Mouse (Mus musculus) midbrain, embryonic 11.5 days (tissue): ENCODE data around the gene Oas1d. TPM values are rescaled to one million over a fixed set of nuclear protein-coding genes. Genes with fewer than 3 reads are reported as not detected.
"Not testable (repeated sequence)": the region's sequence is repeated elsewhere in the genome, so short reads cannot be mapped to it uniquely, and the experiment has no call there.

ENCODE experiments used
- ATAC-seq: fragments of 200-750 bp; cut with Nextera tagmentation; 2 replicates; pipeline ENCODE4 v1.8.0; 2017; ENCODE audit warnings: moderate TSS enrichment, moderate library complexity; ENCODE audit not compliant: low FRiP score
- DNase-seq: peaks from one replicate; pipeline ENCODE4 v3.0.0; 2015; ENCODE audit warnings: low spot score; ENCODE audit errors: missing footprints
- H3K27ac ChIP-seq: fragments of 300-500 bp; sonication (generic); 2 replicates; pipeline ENCODE4 v1.5.1; 2014; ENCODE audit warnings: low read depth, low read length
- H3K27me3 ChIP-seq: fragments of 300-500 bp; sonication (generic); 2 replicates; pipeline ENCODE4 v1.6.1; 2014; ENCODE audit warnings: mild to moderate bottlenecking, low read length, moderate library complexity, mixed read lengths; ENCODE audit not compliant: control insufficient read depth, insufficient read depth
- H3K36me3 ChIP-seq: fragments of 300-500 bp; sonication (generic); 2 replicates; pipeline ENCODE4 v1.6.1; 2014; ENCODE audit warnings: mild to moderate bottlenecking, low read length, moderate library complexity, mixed read lengths; ENCODE audit not compliant: control insufficient read depth, insufficient read depth
- H3K4me1 ChIP-seq: fragments of 300-500 bp; sonication (generic); 2 replicates; pipeline ENCODE4 v1.6.1; 2014; ENCODE audit warnings: low read length; ENCODE audit not compliant: control insufficient read depth, insufficient read depth
- H3K4me2 ChIP-seq: fragments of 300-500 bp; sonication (generic); 2 replicates; pipeline ENCODE4 v1.6.1; 2014; ENCODE audit warnings: mild to moderate bottlenecking, moderate library complexity
- H3K4me3 ChIP-seq: fragments of 300-500 bp; sonication (generic); 2 replicates; pipeline ENCODE4 v1.5.1; 2014; ENCODE audit warnings: low read depth, low read length
- H3K9ac ChIP-seq: fragments of 300-500 bp; sonication (generic); 2 replicates; pipeline ENCODE4 v1.6.1; 2014; ENCODE audit warnings: low read length
- H3K9me3 ChIP-seq: fragments of 300-500 bp; sonication (generic); 2 replicates; pipeline ENCODE4 v1.6.1; 2016; ENCODE audit warnings: low read length; ENCODE audit not compliant: control insufficient read depth
- WGBS: fragments of 180-500 bp; shearing (Covaris S2); extraction: QIAGEN DNeasy Blood & Tissue Kit; methylation state at CpG from one replicate; pipeline ENCODE4 v1.1.7; 2014; 5-methylcytosine and 5-hydroxymethylcytosine counted together
- polyA plus RNA-seq: library from polyadenylated mRNA; unstranded; fragments of >200 nt; fragmentation: Nextera tagmentation; extraction: Ambion mirVana; gene quantifications from 2 replicates; pipeline ENCODE4 v1.2.1, GENCODE M21; 2014

Oas1d gene
- polyA plus RNA-seq, 1 experiment from 2014 or later, result not detected

- not testable (repeated sequence) for H3K27ac ChIP-seq, H3K27me3 ChIP-seq, H3K4me3 ChIP-seq, H3K9ac ChIP-seq, DNase-seq, H3K4me1 ChIP-seq, ATAC-seq, H3K4me2 ChIP-seq, H3K9me3 ChIP-seq, H3K36me3 ChIP-seq
- 93% methylated on average over 6 of the region's 6 CpGs for WGBS
Measured at GRCm38 (mm10) chr5:120881681-120882080, 32.7 kb upstream of the Oas1d start.

GRCm38 (mm10) chr5:120887413-120887812, 26.9 kb upstream of the Oas1d start, which contains the start of gene Oas1g:
Gene Oas1g, minus strand, starts transcription at chr5:120887613.
- WGBS, result 26% methylated on average over 5 of the region's 9 CpGs

GRCm38 (mm10) chr5:120887831-120888230, 26.5 kb upstream of the Oas1d start:
- Histone ChIP-seq H3K4me1 (no peaks in the 10 kb centered on the region), H3K9me3 (no peaks in the 10 kb centered on the region), H3K27ac (no peak overlapping the region), H3K27me3 (no peaks in the 10 kb centered on the region), H3K36me3 (no peaks in the 10 kb centered on the region), H3K4me3 (no peak overlapping the region), H3K4me2 (no peak overlapping the region), H3K9ac (no peak overlapping the region)
- ATAC-seq (no peak), DNase-seq (no peak)
- WGBS, result 62% methylated on average over 6 of the region's 6 CpGs

More at GRCm38 (mm10) chr5:120887413-120887812, 26.9 kb upstream of the Oas1d start, which contains the start of gene Oas1g:
- not testable (repeated sequence) for H3K27ac ChIP-seq, ATAC-seq, H3K9ac ChIP-seq, H3K4me2 ChIP-seq, H3K4me1 ChIP-seq, H3K36me3 ChIP-seq, H3K27me3 ChIP-seq, H3K4me3 ChIP-seq, DNase-seq, H3K9me3 ChIP-seq

- H3K27me3 ChIP-seq, H3K9me3 ChIP-seq, H3K4me3 ChIP-seq, H3K4me2 ChIP-seq, H3K4me1 ChIP-seq, H3K36me3 ChIP-seq, DNase-seq, H3K9ac ChIP-seq, H3K27ac ChIP-seq, ATAC-seq: not testable (repeated sequence)
- 38% methylated on average over 4 of the region's 4 CpGs for WGBS
Measured at GRCm38 (mm10) chr5:120888294-120888815, 26.0 kb upstream of the Oas1d start.

GRCm38 (mm10) chr5:120890026-120890425, 24.3 kb upstream of the Oas1d start:
- no peaks in the 10 kb centered on the region for H3K27me3 ChIP-seq
- H3K4me3 ChIP-seq, result no peak overlapping the region
- WGBS, result 83% methylated on average over 2 of the region's 2 CpGs
- no peak overlapping the region for H3K9ac ChIP-seq
- ATAC-seq, result no peak
- H3K4me1 ChIP-seq, result no peaks in the 10 kb centered on the region
- H3K36me3 ChIP-seq, result no peaks in the 10 kb centered on the region
- H3K9me3 ChIP-seq, result no peaks in the 10 kb centered on the region
- H3K4me2 ChIP-seq, result no peak overlapping the region
- no peak for DNase-seq
- H3K27ac ChIP-seq, result no peak overlapping the region

- 49% methylated on average over 3 of the region's 3 CpGs for WGBS
- Histone ChIP-seq H3K4me3 (no peak overlapping the region), H3K9ac (no peak overlapping the region), H3K27me3 (no peaks in the 10 kb centered on the region), H3K4me1 (no peaks in the 10 kb centered on the region), H3K36me3 (no peaks in the 10 kb centered on the region), H3K9me3 (no peaks in the 10 kb centered on the region), H3K27ac (no peak overlapping the region), H3K4me2 (no peak overlapping the region)
- DNase-seq (no peak), ATAC-seq (no peak)
Measured at GRCm38 (mm10) chr5:120890991-120891390, 23.3 kb upstream of the Oas1d start.

GRCm38 (mm10) chr5:120891566-120892242, 22.6 kb upstream of the Oas1d start:
- not testable (repeated sequence) for H3K27ac ChIP-seq, H3K27me3 ChIP-seq, H3K4me2 ChIP-seq, ATAC-seq, H3K4me1 ChIP-seq, H3K36me3 ChIP-seq, H3K9me3 ChIP-seq, H3K4me3 ChIP-seq, H3K9ac ChIP-seq, DNase-seq
- 86% methylated on average over 2 of the region's 2 CpGs for WGBS

- WGBS, result 70% methylated on average over 2 of the region's 2 CpGs
- no peak overlapping the region for H3K9ac ChIP-seq
- no peaks in the 10 kb centered on the region for H3K9me3 ChIP-seq
- H3K27ac ChIP-seq, result no peak overlapping the region
- no peaks in the 10 kb centered on the region for H3K36me3 ChIP-seq
- H3K4me3 ChIP-seq, result no peak overlapping the region
- no peaks in the 10 kb centered on the region for H3K4me1 ChIP-seq
- H3K27me3 ChIP-seq, result no peaks in the 10 kb centered on the region
- H3K4me2 ChIP-seq, result no peak overlapping the region
- DNase-seq, result no peak
- no peak for ATAC-seq
Measured at GRCm38 (mm10) chr5:120892243-120892660, 22.1 kb upstream of the Oas1d start.

GRCm38 (mm10) chr5:120893866-120894265, 20.5 kb upstream of the Oas1d start:
- 90% methylated on average over 4 of the region's 4 CpGs for WGBS
- H3K4me3 ChIP-seq, H3K27ac ChIP-seq, DNase-seq, H3K4me2 ChIP-seq, ATAC-seq, H3K27me3 ChIP-seq, H3K4me1 ChIP-seq, H3K9me3 ChIP-seq, H3K36me3 ChIP-seq, H3K9ac ChIP-seq: not testable (repeated sequence)
